Mouse (Mus musculus) liver, adult 10 weeks (tissue): ENCODE measurements around the gene Fancb. TPM values are rescaled to one million over a fixed set of nuclear protein-coding genes. Genes with fewer than 3 reads are reported as not detected.

Experiments
- polyA plus RNA-seq: library from polyadenylated mRNA; stranded (reverse); fragments of 350-450 nt; fragmentation: Illumina TruSeq; extraction: RNeasy Lipid Tissue Mini Kit (QIAGEN cat#74804); gene quantifications from one replicate; pipeline ENCODE4 v1.2.3, GENCODE M21; 2014; ENCODE audit warnings: low read depth, low replicate concordance

The Fancb gene
- polyA plus RNA-seq, result 1.4 TPM

GRCm38 (mm10) chrX:164980193-164980775 is at the start of gene Fancb, which contains the start of gene Mospd2:
Gene Fancb (plus strand): TSS chrX:164980592.
Gene Mospd2 (minus strand): TSS chrX:164980375.

GRCm38 (mm10) chrX:165004779-165005324 is 24.5 kb downstream of the Fancb start, which contains the start of gene Gm17604:
Gene Gm17604 (minus strand): TSS chrX:165004829.

Other genes with a start within 250 kb of the Fancb start
- gene Mospd2, start 217 bp upstream of the Fancb start, polyA plus RNA-seq, result 102 TPM
- gene Gm17604, start 24.2 kb downstream of the Fancb start, polyA plus RNA-seq, result not detected